Mouse (Mus musculus) small intestine, adult 2 months (tissue): ENCODE measurements around the gene Chil1. TPM values are rescaled to one million over a fixed set of nuclear protein-coding genes. Genes with fewer than 3 reads are reported as not detected.

Source experiments
- H3K27ac ChIP-seq: fragments of 200-500 bp; 2 replicates; pipeline ENCODE4 v1.5.1; 2012; ENCODE audit warnings: low read depth, low read length, control low read depth, inconsistent platforms; ENCODE audit not compliant: insufficient read depth
- H3K27me3 ChIP-seq: fragments of 200-500 bp; 2 replicates; pipeline ENCODE4 v1.6.1; 2012; ENCODE audit warnings: mild to moderate bottlenecking, moderate library complexity, low read length, inconsistent platforms; ENCODE audit not compliant: control insufficient read depth, insufficient read depth
- H3K36me3 ChIP-seq: fragments of 200-500 bp; 2 replicates; pipeline ENCODE4 v1.6.1; 2012; ENCODE audit warnings: mild to moderate bottlenecking, low read length, control low read depth, inconsistent platforms; ENCODE audit not compliant: control insufficient read depth, insufficient read depth
- H3K4me1 ChIP-seq: fragments of 200-500 bp; 2 replicates; pipeline ENCODE4 v1.6.1; 2012; ENCODE audit warnings: low read length, inconsistent platforms, mixed read lengths; ENCODE audit not compliant: control insufficient read depth, insufficient read depth, insufficient read length
- H3K4me3 ChIP-seq: fragments of 200-500 bp; 2 replicates; pipeline ENCODE4 v1.5.1; 2012; ENCODE audit warnings: low read depth, mild to moderate bottlenecking, control low read depth, inconsistent platforms, low read length, moderate library complexity
- CTCF ChIP-seq: fragments of 200-500 bp; IDR thresholded peaks from 2 replicates; pipeline ENCODE4 v1.5.1; 2012; ENCODE audit warnings: low read depth, mild to moderate bottlenecking, control low read depth, inconsistent platforms, low read length, moderate library complexity, mixed read lengths; ENCODE audit not compliant: insufficient replicate concordance, insufficient read length; ENCODE audit errors: extremely low read depth
- POLR2A ChIP-seq: fragments of 200-500 bp; IDR thresholded peaks from 2 replicates; pipeline ENCODE4 v1.6.1; 2012; ENCODE audit warnings: low read depth, mild to moderate bottlenecking, control low read depth, inconsistent platforms, low read length, moderate library complexity
- WGBS: fragments of 180-500 bp; shearing (Covaris S2); methylation state at CpG from one replicate; pipeline ENCODE4 v1.1.7; 2018; 5-methylcytosine and 5-hydroxymethylcytosine counted together
- polyA plus RNA-seq: library from polyadenylated mRNA; depleted of rRNA; stranded (reverse); fragments of >200 nt; gene quantifications from 2 replicates; pipeline ENCODE4 v1.2.3, GENCODE M21; 2012; rRNA removed

Gene Chil1
- polyA plus RNA-seq, 1 experiment, result 0.46 TPM

GRCm38 (mm10) chr1:134232778-134233531 is 51.0 kb downstream of the Chil1 start:
- H3K27me3 ChIP-seq, result peaks cover 14% of the 10 kb centered on the region
- H3K27ac ChIP-seq, result peak overlapping the region; percentile 6; the same call in 1 of the 2 replicates
- H3K36me3 ChIP-seq, result no peaks in the 10 kb centered on the region
- WGBS, result 22% methylated on average over 12 of the region's 12 CpGs
- peaks cover 35% of the 10 kb centered on the region for H3K4me1 ChIP-seq
- TF ChIP-seq POLR2A, result no peak
- TF ChIP-seq CTCF, result no peak
- H3K4me3 ChIP-seq, result no peak overlapping the region

GRCm38 (mm10) chr1:134233681-134234454 is 51.9 kb downstream of the Chil1 start:
- H3K27ac ChIP-seq, result no peak overlapping the region

GRCm38 (mm10) chr1:134234455-134235390 is 52.7 kb downstream of the Chil1 start:
- TF ChIP-seq POLR2A, result no peak
- no peaks in the 10 kb centered on the region for H3K36me3 ChIP-seq
- H3K27ac ChIP-seq, result no peak overlapping the region
- WGBS, result 2% methylated on average over 41 of the region's 41 CpGs
- H3K4me1 ChIP-seq, result peaks cover 35% of the 10 kb centered on the region
- H3K4me3 ChIP-seq, result peak overlapping the region; percentile 44
- H3K27me3 ChIP-seq, result peaks cover 14% of the 10 kb centered on the region

More at GRCm38 (mm10) chr1:134233681-134234454, 51.9 kb downstream of the Chil1 start:
- H3K4me3 ChIP-seq, result peak overlapping the region; percentile 44
- H3K27me3 ChIP-seq, result peaks cover 14% of the 10 kb centered on the region
- 45% methylated on average over 19 of the region's 19 CpGs for WGBS
- TF ChIP-seq CTCF (no peak), POLR2A (no peak)
- no peaks in the 10 kb centered on the region for H3K36me3 ChIP-seq
- H3K4me1 ChIP-seq, result peaks cover 35% of the 10 kb centered on the region

- Histone ChIP-seq H3K36me3 (no peaks in the 10 kb centered on the region), H3K27me3 (peaks cover 14% of the 10 kb centered on the region), H3K4me3 (peak within 1 kb of the TSS; percentile 44), H3K4me1 (peaks cover 35% of the 10 kb centered on the region), H3K27ac (no peak within 1 kb of the TSS)
- TF ChIP-seq CTCF (no peak), POLR2A (no peak)
- WGBS, result 2% methylated on average over 35 of the region's 37 CpGs
Measured at GRCm38 (mm10) chr1:134235391-134235921, 53.5 kb downstream of the Chil1 start, which contains the start of gene Adora1. Gene Adora1, minus strand, starts transcription at chr1:134235431.

- H3K4me3 ChIP-seq, result no peak overlapping the region
- H3K36me3 ChIP-seq, result no peaks in the 10 kb centered on the region
- H3K27me3 ChIP-seq, result peaks cover 14% of the 10 kb centered on the region
- WGBS, result 78% methylated on average over 3 of the region's 3 CpGs
- TF ChIP-seq POLR2A (no peak), CTCF (no peak)
- peaks cover 35% of the 10 kb centered on the region for H3K4me1 ChIP-seq
- no peak overlapping the region for H3K27ac ChIP-seq
Measured at GRCm38 (mm10) chr1:134236142-134236541, 54.2 kb downstream of the Chil1 start.

- peaks cover 14% of the 10 kb centered on the region for H3K27me3 ChIP-seq
- WGBS, result 31% methylated on average over 3 of the region's 3 CpGs
- H3K4me1 ChIP-seq, result peaks cover 32% of the 10 kb centered on the region
- H3K27ac ChIP-seq, result no peak overlapping the region
- no peak for TF ChIP-seq POLR2A
- no peak for TF ChIP-seq CTCF
- no peak overlapping the region for H3K4me3 ChIP-seq
- H3K36me3 ChIP-seq, result no peaks in the 10 kb centered on the region
Measured at GRCm38 (mm10) chr1:134237438-134237837, 55.5 kb downstream of the Chil1 start.

Other genes with a start within 250 kb of the Chil1 start
- 0.48 and 0.86 TPM in 2 replicates for gene Fmod, start 144.9 kb upstream of the Chil1 start, polyA plus RNA-seq
- 18.0 and 73.7 TPM in 2 replicates for gene Btg2, start 103.1 kb upstream of the Chil1 start, polyA plus RNA-seq
- 1.6 TPM in 1 of 2 replicates, not detected in the other for gene Chit1, start 70.9 kb upstream of the Chil1 start, polyA plus RNA-seq
- gene Mybph, start 11.3 kb downstream of the Chil1 start, polyA plus RNA-seq, result 0.05 and 0.08 TPM in 2 replicates
- gene Adora1, start 53.3 kb downstream of the Chil1 start, polyA plus RNA-seq, result 1.2 and 3.5 TPM in 2 replicates
- gene Myog, start 107.8 kb downstream of the Chil1 start, polyA plus RNA-seq, result not detected in 2 replicates
- 5.9 and 8.9 TPM in 2 replicates for gene Ppfia4, start 150.8 kb downstream of the Chil1 start, polyA plus RNA-seq
- gene Tmem183a, start 179.8 kb downstream of the Chil1 start, polyA plus RNA-seq, result 82.6 and 133 TPM in 2 replicates
- not detected in 2 replicates for gene 4933406M09Rik, start 203.8 kb downstream of the Chil1 start, polyA plus RNA-seq
- 11.8 and 17.8 TPM in 2 replicates for gene Cyb5r1, start 223.4 kb downstream of the Chil1 start, polyA plus RNA-seq
- gene Adipor1, start 233.2 kb downstream of the Chil1 start, polyA plus RNA-seq, result 59.6 and 97.7 TPM in 2 replicates